Mouse (Mus musculus) fat pad, adult 2 months (tissue): ENCODE data around the gene Wnt3.

Experiments
- DNase-seq: peaks from one replicate; pipeline ENCODE4 v3.0.0-alpha.2; 2011; ENCODE audit warnings: low read depth, low spot score; ENCODE audit errors: extremely low read depth

The Wnt3 gene

GRCm38 (mm10) chr11:103838955-103839354 is 65.0 kb downstream of the Wnt3 start:
- DNase-seq, result no peak

DNA sequence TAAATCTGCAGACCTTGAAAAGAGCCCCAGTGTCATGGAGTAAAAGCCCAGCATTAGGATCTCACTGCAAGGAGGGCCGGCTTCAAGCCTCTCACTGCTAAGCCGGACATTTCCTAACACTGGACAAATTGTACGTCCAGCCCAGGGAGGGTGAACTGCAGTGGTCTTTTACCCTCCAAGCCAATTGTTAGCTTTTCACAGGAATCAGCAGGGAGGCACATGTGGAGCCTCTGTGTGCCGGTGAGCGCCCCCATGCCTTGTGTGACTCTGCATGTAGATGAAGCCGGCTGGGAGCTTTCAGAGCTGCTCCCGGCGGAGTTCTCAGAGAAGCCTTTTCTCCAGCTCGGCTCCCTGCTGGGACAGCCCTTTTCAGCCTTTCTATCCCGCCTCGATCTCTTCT is 66.9 kb downstream of the Wnt3 start:
- DNase-seq, result no peak

DNA sequence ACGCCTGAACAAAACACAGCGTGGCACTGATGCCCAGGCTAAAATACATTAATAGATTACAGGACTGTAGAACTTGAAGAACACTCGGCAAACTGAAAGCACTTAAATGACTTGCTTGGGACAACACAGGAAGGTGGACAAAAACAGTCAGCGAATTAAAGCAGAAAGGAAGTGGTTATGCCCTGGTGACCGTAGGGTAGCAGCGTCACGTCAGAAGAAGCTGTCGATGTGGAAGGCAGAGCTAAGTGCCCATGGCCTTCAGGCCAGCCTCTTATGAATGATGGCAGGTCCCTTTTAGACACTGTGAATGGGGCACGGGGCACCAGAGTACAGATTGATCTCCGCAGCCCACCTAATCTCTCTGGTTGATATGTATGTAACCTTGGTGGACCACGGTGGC is 74.3 kb downstream of the Wnt3 start:
- no peak for DNase-seq

GRCm38 (mm10) chr11:103852590-103853283 is 78.8 kb downstream of the Wnt3 start:
- DNase-seq, result no peak

GRCm38 (mm10) chr11:103853284-103853920 is 79.5 kb downstream of the Wnt3 start:
- no peak for DNase-seq

GRCm38 (mm10) chr11:103854294-103854693 is 80.3 kb downstream of the Wnt3 start:
- no peak for DNase-seq

DNA sequence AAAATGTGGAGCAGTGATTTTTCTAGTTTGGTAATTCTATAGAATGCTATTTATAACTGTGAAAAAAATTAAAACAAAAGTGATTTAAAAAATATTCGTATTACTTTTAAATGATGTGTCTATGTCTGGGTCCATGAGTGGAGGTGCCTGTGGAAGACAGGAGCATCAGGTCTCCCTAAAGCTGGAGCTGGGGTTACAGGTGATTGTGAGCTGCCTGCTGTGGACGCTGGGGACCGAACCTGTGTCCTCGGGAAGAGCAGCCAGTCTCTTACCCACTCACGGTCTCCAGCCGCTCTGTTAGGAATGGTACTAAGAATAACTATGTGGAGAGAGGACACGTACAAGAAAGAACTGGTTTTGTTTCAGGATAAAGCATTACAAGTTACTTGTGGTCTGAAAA is 82.7 kb downstream of the Wnt3 start:
- DNase-seq, result no peak

GRCm38 (mm10) chr11:103858760-103859159 is 84.8 kb downstream of the Wnt3 start:
- DNase-seq, result no peak

GRCm38 (mm10) chr11:103859933-103860610 is 86.1 kb downstream of the Wnt3 start:
- no peak for DNase-seq

DNA sequence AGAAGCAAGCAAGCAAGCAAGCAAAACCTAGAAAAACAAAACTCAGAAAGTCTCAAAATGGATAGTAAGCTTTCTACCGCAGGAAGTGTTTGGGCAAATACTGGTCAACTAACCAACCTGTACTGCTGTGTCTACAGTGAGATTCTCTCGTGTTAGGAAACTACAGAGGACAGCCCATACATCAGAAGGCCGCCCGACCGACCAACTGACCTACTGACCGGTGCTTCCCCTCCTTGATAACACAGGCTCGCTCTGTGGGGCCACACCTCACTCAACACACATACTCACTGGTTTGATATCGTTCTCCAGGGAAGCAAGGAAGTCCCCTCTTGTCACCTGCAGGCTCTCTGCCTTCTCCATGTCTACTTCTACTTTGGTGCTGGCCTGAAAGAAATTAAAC is 89.0 kb downstream of the Wnt3 start:
- no peak for DNase-seq

DNA sequence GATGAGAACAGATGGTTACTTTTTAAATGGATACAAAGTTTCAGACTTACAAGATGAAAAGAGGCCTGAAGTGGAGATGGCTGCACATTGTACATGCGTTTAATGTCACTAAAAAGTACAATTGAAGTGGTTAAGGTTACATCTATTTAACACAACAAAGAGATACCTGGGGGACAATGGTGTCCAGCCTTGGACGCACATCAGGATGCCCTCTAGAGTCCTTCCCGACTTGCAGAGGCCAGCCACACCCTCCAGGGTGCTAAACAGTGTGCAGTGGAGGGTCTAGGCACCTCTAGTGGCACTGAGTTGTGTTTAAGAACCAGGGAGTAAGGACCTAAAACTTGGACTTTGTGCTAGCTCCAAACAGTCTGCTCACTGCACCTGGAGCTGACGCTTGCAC is 90.5 kb downstream of the Wnt3 start:
- no peak for DNase-seq

DNA sequence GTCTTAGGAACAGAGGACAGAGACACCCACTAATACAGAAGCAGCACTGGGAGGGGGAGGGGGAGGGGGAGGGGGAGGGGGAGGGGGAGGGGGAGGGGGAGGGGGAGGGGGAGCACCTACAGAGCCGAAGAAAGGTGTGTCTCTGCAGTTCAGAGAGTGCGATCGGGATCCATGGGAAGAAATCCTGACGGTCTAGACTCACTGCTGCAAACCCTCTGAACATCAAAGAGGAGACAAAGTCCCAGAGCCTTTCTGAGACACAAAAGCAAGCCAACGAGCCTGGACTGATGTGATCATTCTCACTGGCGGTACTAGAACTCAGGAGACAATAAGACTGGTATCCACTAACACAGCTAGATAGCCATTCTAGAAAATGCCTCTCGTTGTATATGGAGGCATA is 91.4 kb downstream of the Wnt3 start:
- DNase-seq, result no peak
